Mouse (Mus musculus): Measurements from ENCODE around the gene Vamp2.

Gene Vamp2

DNA sequence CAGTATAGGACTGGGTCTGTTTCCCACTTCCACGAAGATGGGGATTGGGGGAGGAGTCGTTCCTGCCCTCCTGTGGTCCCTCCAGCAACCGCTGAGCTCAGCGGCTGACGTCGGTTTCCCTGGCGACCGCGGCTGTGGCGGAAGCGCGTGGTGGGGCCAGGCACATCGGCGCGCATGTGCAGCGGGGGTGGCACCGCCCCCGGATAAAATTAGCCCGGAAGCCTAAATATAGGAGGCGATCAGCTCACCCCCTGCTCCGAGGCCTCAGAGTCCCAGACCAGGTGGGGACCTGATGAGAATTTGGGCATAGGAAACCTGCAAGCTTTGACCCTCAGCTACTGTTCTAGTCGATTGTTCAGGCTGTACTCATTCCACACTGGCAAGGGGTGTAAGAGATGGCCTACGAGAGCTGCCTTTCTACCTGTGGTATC, 11.6 kb downstream of the Vamp2 start:
- DNase-seq: peak; percentile 97

DNA sequence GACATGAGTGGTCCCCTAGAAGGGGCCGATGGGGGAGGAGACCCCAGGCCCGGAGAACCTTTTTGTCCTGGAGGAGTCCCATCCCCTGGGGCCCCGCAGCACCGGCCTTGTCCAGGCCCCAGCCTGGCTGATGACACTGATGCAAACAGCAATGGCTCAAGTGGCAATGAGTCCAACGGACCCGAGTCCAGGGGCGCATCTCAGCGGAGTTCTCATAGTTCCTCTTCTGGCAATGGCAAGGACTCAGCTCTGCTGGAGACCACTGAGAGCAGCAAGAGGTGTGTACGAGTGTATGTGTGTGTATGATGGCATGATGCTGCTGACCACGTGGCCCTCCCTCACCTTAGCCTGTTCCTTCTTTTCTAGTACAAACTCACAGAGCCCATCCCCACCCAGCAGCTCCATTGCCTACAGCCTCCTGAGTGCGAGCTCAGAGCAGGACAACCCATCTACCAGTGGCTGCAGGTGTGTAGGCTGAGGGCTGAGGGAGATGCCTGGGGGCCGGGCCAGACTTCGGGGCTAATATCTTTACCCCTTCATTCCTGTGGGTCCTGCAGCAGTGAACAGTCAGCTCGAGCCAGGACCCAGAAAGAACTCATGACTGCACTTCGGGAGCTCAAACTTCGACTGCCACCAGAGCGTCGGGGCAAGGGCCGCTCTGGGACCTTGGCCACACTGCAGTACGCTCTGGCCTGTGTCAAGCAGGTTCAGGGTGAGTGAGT, 12.5 kb downstream of the Vamp2 start:
- DNase-seq: no peak

DNA sequence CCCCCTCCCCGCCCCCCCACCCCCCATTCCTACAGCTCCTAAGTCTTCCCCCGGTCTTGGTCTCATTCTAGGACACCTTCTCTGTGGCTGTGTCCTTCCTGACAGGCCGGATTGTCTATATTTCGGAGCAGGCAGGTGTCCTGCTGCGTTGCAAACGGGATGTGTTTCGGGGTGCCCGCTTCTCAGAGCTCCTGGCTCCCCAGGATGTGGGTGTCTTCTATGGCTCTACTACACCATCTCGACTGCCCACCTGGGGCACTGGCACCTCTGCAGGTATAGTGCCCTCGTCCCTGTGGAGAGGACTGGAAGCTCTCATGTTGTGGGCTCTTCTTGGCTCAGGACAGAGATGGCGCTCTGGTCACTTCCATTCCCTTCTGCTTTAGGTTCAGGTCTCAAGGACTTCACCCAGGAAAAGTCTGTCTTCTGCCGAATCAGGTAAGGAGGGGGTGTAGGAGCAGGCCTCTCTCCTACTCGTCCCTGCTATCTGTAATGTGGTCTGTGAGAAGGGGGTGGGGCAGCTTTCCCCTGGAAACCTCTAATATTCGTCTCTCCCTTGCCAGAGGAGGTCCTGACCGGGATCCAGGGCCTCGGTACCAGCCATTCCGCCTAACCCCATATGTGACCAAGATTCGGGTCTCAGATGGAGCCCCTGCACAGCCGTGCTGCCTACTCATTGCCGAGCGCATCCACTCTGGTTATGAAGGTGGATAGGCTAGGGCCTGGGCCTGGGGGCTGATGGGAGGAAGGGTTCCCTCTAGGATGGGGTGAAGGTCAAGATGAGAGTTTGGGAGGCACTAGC, 13.5 kb downstream of the Vamp2 start:
- DNase-seq: no peak

DNA sequence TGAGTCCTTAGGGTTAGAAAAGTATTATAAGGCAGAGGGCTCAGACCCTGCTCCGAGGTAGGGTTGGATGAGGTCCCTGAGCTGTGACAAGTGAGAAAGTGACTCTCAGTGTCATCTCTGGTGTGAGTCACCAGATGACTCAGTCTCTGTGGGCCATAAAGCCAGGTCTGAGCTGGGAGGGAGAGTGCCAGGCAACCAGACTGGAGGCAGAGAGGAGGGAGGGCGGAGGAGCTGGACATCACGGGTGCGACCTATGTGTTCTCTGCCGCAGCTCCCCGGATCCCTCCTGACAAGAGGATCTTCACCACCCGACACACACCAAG, 14.1 kb downstream of the Vamp2 start:
- peak; percentile 6 for DNase-seq

DNA sequence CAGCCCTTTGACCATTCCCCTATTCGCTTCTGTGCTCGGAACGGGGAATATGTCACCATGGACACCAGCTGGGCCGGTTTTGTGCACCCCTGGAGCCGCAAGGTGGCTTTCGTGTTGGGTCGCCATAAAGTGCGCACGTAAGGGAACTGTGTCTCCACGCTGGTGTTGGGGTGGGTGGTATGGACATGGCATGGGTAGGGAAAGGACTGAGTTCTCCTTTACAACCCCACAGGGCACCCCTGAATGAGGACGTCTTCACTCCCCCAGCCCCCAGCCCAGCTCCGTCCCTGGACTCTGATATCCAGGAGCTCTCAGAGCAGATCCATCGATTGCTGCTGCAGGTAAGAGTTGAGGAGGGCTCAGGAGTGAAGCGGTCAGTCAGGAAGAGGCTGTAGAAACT, 14.8 kb downstream of the Vamp2 start:
- DNase-seq: no peak

DNA sequence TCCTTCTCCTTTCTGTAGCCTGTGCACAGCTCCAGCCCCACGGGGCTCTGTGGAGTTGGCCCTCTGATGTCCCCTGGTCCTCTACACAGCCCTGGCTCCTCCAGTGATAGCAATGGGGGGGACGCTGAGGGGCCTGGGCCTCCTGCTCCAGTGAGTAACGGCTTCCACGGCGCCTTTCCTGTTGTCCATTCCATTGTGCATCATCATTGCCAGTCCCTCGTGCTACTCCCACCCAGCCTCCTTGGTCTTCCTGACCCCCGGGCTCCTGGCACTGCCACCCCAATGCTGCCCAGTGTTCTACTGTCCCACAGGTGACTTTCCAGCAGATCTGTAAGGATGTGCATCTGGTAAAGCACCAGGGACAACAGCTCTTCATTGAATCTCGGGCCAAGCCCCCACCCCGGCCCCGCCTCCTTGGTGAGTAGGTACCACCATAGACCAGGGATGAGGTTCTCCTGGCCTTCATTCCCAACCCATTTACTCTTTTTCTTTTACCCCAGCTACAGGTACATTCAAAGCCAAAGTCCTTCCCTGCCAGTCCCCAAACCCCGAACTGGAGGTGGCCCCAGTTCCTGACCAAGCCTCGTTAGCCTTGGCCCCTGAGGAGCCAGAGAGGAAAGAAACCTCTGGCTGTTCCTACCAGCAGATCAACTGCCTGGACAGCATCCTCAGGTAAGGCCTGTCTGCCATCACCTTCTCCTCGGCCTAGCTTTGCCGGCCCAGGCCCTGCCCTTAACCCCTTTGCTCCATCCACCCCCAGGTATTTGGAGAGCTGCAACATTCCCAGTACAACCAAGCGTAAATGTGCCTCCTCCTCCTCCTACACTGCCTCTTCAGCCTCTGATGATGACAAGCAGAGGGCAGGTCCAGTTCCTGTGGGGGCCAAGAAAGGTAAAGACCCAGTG, 15.5 kb downstream of the Vamp2 start:
- no peak for DNase-seq

DNA sequence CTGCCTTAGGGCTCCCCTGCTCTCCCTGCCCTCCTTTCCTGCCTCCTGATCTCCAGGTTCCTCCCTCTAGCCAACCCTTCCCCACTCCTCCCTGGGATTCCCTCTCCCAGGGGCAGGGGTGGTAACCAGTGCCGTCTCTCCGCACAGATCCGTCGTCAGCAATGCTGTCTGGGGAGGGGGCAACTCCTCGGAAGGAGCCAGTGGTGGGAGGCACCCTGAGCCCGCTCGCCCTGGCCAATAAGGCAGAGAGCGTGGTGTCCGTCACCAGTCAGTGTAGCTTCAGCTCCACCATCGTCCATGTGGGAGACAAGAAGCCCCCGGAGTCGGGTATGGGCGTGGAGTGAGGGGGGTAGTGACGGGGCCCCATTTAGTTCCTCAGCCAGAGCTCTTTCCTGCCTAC, 16.2 kb downstream of the Vamp2 start:
- DNase-seq: no peak

DNA sequence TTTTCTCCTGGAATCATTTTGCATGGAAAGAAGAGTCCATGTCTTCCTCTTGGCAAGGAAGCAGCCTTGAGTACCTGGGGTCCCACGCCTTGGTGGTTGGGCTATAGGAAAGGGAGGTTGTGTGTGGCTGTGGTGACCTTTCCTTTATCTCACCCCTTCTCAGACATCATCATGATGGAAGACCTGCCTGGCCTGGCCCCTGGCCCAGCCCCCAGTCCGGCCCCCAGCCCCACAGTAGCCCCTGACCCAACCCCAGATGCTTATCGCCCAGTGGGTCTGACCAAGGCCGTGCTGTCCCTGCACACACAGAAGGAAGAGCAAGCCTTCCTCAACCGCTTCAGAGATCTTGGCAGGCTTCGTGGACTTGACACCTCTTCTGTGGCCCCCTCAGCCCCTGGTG, 16.9 kb downstream of the Vamp2 start:
- no peak for DNase-seq

DNA sequence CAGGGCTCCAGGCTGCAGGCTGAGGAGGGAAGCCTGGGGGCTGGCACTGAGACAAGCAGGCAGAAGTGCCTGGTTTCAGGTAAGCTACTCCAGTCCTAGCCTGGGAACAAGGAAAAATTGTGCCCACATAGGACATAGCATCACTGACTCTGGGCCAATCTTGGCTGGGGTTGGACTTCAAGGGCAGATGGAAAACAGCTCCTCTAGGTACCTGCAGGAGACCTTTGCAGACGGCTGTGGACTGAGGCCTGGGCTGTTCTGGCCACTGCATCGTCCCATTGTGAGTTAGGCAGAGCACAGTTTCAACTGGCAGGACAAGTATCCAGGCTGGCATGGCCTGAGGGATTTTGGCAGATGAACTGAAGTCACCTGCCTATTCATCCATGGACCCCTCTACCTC, 17.5 kb downstream of the Vamp2 start:
- DNase-seq: no peak

DNA sequence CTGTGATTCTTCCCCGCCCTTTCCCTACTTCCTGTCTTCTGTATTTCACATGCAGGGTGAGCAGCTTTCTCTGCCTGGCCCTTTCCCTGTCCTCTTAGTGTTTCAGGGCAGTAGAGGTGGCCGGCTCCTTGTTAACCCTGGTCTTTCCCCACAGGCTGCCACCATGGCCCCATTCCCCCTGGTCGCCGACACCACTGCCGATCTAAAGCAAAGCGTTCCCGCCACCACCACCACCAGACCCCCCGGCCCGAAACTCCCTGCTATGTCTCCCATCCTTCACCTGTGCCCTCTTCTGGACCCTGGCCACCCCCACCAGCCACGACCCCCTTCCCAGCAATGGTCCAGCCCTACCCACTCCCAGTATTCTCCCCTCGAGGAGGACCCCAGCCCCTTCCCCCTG, 18.0 kb downstream of the Vamp2 start:
- DNase-seq: no peak

DNA sequence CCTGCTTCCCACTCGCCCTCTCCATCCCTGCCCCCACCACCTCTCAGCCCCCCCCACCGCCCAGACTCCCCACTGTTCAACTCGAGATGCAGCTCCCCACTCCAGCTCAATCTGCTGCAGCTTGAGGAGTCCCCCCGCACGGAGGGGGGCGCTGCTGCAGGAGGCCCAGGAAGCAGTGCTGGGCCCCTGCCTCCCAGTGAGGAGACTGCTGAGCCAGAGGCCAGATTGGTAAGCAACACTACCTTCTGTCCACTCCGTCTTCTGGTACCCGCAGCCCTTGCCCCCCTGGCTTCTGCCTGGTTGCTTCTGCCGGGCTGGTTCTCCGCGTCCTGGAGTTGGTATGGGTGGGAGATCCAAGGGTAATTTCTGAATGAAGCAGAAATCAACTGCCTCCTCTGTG, 18.6 kb downstream of the Vamp2 start:
- DNase-seq: no peak

DNA sequence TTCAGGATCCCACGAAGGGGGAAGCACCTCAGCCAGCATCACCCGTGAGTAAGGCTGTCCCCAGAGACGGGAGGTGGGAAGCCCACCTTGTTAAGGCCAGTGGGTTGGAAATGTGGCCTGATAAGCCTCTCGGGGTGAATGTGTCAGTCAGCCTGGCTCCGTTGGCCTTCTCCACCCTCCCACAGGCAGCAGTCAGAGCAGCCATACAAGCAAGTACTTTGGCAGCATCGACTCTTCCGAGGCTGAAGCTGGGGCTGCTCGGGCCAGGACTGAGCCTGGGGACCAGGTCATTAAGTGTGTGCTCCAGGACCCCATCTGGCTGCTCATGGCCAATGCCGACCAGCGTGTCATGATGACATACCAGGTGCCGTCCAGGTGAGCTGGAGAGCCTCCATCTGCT, 19.4 kb downstream of the Vamp2 start:
- no peak for DNase-seq

DNA sequence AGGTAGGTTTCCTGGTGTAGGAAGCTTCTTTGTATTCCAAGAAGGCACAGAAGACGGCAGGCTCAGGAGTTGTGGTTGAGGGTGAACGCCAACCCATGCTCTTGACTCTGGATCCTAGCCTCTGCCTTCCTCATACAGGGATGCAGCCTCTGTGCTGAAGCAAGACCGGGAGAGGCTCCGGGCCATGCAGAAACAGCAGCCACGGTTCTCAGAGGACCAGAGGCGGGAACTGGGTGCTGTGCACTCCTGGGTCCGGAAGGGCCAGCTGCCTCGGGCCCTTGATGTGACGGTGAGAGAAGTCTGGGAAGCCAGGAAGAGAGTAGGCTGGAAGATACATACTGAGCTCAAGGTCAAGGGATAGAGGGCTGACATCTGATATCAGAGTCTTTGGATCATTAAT, 19.9 kb downstream of the Vamp2 start:
- no peak for DNase-seq

DNA sequence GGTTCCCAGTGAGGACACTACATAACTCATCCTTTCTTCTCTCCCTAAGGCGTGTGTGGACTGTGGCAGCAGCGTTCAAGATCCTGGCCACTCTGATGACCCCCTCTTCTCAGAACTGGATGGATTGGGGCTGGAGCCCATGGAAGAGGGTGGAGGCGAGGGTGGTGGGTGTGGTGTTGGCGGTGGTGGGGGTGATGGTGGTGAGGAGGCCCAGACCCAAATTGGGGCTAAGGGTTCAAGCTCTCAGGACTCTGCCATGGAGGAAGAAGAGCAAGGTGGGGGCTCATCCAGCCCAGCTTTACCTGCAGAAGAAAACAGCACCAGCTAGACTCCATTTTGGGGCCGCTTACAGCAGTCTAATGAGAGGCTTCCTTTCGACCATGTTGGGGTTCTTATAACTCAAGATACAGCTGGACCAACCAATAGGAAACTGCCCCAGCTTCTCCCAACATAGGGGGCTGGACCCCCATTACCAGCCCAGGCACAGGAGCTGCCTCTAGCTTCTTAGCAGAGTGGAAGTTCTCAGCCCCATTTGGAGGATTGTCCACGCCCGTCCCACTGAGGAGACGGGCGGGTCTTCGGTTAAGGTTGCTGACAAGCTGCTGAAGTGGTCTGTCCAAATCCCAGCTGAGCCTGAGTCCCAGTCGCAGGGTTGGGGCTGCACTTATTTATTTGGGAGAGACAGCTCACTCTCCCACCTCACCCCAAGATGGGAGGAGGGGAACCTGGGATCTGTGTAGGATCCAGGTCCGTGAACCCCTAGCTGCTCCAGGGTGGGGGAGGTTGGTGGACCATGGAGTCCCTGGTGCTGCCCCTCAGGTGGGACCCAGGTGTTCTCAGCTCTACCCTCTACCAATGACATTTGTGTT, 21.0 kb downstream of the Vamp2 start:
- no peak for DNase-seq

DNA sequence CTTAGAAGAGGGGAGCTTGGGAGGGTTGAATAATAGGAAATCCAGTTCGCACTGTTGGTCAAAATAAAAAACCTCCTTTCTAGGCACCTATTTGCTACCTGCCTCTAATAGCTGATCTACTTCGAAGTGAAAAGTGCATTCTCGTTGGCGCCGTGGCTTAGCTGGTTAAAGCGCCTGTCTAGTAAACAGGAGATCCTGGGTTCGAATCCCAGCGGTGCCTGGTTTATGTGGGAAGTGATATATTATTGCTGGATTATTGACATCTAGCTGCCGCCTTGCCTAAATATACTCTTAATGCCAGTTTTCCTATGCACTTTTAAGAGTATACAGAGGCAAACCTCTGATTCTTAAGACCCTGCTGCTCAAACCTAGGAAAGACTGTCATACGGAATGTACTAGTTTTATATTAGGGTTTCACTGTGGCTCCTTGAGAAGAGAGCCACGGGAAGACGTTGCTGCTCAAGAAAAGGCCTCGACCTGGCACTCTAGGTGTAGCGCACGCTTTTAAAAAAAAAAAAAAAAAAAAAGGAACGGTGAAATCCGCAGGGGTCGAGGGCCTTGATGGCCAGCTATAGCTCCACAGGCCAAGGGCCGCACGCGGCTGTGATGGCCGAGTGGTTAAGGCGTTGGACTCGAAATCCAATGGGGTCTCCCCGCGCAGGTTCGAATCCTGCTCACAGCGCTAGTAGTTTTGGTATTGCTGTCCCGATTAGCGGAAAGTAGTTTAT, 22.2 kb downstream of the Vamp2 start:
- peak; percentile 94 for DNase-seq

DNA sequence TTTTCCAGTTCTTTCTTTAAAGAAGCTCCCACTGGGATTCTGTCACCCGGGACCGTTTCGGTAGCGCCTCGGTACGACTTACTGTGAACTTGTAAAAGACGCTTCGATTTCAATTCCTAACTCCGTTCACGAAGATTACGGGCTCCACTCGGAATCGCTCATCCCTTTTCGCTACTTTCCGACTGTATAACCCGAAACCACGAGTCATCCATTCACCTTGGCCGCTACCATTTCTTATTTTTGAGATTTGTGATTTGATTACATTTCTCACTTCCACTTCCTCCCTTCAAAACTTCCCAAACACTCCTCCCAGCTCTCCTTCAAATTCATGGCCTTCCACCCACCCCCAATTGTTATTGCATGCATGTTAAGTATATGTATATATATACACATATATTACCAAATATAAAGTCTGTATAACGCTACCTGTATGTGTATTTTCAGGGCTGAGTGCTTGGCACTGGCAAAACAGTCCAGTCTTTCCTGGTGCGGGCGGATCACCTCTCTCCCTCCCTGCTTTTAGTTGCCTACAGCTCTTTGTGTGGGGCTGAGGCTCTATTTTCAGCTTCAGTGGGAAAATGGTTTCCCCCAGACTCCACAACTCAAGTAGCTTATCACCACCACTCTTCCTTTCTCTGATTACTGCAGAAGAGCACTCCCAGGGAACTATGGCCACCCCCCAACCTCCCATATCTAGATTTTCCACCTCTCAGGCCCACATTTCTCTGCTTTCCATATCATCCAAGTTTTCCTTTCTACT, 22.9 kb downstream of the Vamp2 start:
- DNase-seq: no peak

DNA sequence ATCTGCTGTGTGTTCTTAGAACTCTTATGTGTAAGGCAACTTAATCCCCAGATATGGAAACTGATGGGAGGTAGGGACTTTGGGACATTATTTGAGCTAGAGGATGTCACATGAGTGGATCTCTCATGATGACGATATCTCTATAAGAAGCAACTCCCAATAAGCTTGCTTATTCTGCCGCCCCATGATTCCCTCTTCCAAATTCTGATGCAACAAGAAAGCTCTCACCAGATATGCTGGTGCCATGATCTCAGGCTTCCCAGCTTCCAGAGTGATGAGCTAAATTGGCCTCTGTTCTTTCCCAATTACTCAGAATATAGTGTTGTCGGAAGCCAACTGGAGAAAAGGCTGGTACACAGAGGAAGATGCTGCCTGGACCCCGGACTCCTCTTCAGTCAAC, 23.6 kb downstream of the Vamp2 start:
- DNase-seq: no peak

DNA sequence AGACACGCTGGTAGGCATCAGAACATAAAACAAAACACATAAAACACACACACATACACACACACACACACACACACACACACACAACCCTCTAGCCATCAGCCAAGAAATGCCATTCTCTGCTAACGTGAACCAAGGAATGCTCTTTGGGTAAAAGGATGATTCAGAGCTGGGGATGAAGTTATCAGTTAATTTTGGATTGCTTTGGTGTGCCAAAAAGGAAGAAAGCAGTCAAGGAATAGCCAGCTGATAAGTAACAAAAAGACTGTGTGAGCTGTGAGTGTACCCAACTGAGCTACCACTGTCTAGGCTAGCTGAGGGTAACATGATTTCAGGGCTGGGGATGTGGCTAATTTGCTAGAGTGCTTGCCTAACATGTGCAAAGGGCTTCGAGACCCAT, 25.7 kb downstream of the Vamp2 start:
- no peak for DNase-seq

DNA sequence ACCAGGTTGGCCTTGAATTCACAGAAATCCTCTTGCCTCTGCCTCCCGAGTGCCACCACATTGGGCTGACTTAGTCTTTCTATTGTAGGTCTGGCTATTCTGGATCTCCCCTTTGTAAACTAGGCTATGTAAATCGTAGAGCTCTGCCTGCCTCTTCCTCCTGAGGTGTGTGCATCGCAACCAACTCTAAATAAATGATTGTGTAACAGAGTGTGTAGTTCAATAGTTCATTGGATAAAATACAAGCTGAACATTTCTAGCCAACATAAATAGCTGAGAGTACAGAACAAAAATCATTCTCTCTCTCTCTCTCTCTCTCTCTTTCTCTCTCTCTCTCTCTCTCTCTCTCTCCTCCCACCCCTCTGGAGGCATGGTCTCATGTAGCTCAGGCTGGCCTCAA, 26.3 kb downstream of the Vamp2 start:
- DNase-seq: no peak

DNA sequence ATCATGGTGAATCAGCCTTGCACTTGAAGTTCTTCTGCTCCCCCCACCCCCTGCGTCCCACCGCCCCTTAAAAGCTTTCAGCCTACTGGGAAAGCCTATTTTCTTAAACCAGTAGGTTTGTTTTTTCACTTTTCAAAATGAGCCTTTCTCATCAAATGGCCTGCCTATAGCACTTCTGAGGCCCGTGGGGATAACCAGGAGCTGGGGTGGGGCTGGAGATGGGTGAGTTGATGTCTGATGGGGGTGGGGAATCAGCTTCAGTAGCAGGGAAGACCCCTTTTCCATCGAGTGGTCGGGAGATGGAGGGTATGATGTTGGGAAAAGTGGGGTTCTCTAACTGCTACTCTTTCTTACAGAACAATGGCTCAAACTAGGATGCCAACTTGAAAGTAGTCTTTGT, 28.6 kb downstream of the Vamp2 start:
- DNase-seq: no peak
